ENCODE assay signal across 8 mouse cellular contexts in the genomic region with DNA sequence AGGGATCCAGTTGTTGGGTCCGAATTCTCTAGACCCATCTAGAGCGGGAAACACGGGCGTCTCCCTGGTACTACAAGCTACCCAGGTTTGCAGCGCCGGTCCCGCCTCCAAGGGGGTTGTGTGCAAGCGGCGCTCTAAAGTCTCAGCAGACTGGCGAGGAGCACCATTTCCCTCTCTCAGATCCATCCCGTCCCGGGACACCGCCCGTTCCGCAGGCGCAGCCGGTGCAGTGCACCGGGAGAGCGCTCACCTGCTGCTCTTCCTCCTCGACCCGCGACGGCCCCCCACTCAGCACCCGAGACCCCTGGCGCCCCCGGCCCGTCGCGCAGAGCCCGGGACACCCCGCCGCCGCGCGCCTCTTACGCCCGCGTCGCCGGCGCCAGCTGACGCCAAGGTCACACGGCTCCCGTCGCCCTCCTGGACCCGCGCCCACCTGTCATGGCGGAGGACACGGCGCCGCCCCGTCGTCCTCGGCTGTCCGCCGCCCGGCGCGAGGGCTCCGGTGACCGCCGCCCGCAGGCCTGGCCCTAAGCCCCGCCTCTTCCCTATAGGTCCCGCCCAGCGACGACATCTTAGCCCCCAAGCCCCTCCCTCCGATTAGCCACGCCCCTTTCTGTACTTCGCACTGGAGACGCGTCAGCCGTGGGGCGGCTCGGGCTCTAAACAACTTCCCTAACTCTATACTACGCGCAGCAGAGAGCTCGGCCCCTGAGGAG. TPM values are rescaled to one million over a fixed set of nuclear protein-coding genes. Genes with fewer than 3 reads are reported as not detected.
DNase-seq lines count a peak whose midpoint lies in the region; ATAC-seq and TF ChIP-seq lines count a peak whose summit lies in the region.

A gene (minus strand): TSS at position 534 of the 716 bp plus-strand sequence.

- H3K4me1 ChIP-seq in hindbrain, embryonic 10.5 days (replicated peaks) = peaks cover 49% of the 10 kb centered on the region
- peaks cover 15% of the 10 kb centered on the region; the same call in 1 of the 2 replicates for H3K4me1 ChIP-seq in lung, postnatal 0 days (ENCODE audit: insufficient read depth, low read depth, low read length)

- no peak for TF ChIP-seq EP300 in lung, postnatal 0 days (IDR thresholded peaks at IDR 0.05)

- peak within 1 kb of the TSS; percentile 85 for H3K4me3 ChIP-seq in hindbrain, embryonic 10.5 days
- peak within 1 kb of the TSS; percentile 86 for H3K4me3 ChIP-seq in lung, postnatal 0 days (ENCODE audit: low read depth, low read length)

- H3K27me3 ChIP-seq in hindbrain, embryonic 10.5 days (ENCODE audit: insufficient read depth, poor library complexity, severe bottlenecking) = peaks cover 50% of the 10 kb centered on the region
- H3K27me3 ChIP-seq in lung, postnatal 0 days (replicated peaks; ENCODE audit: insufficient read depth, low read length) = no peaks in the 10 kb centered on the region

- ATAC-seq in frontal cortex, adult (ENCODE audit: low TSS enrichment) = peak; percentile 82
- ATAC-seq in lung, postnatal 0 days = peak; percentile 96

- H3K36me3 ChIP-seq in hindbrain, embryonic 10.5 days = no peaks in the 10 kb centered on the region
- H3K36me3 ChIP-seq in lung, postnatal 0 days (ENCODE audit: insufficient read depth, low read length) = no peaks in the 10 kb centered on the region

- no peak for TF ChIP-seq CTCF in lung, postnatal 0 days (IDR thresholded peaks at IDR 0.05)

- H3K9ac ChIP-seq in lung, postnatal 0 days (replicated peaks; ENCODE audit: low read depth) = peak within 1 kb of the TSS; percentile 83

- H3K27ac ChIP-seq in hindbrain, embryonic 10.5 days = peak within 1 kb of the TSS; percentile 87
- peak within 1 kb of the TSS; percentile 89 for H3K27ac ChIP-seq in lung, postnatal 0 days (ENCODE audit: low read length)

- peak within 1 kb of the TSS; percentile 83 for H3K4me2 ChIP-seq in lung, postnatal 0 days (replicated peaks; ENCODE audit: low read depth, low read length)

- no peaks in the 10 kb centered on the region for H3K9me3 ChIP-seq in hindbrain, embryonic 10.5 days
- no peaks in the 10 kb centered on the region for H3K9me3 ChIP-seq in lung, postnatal 0 days (ENCODE audit: low read length)

- DNase-seq in MN1 (ENCODE audit: low spot score) = peak; percentile 92
- peak; percentile 92 for DNase-seq in cerebellum, adult 9-10 months
- DNase-seq in hindbrain, embryonic 10.5 days (ENCODE audit: low spot score) = peak; percentile 92
- peak; percentile 94 for DNase-seq in layer of hippocampus, adult 9-11 months
- peak; percentile 98 for DNase-seq in lung, postnatal 0 days (ENCODE audit: low spot score)
- DNase-seq in ovary, postnatal 14 days (ENCODE audit: low spot score) = peak; percentile 93
- DNase-seq in thymus, postnatal 14 days = peak; percentile 98

- WGBS in hindbrain, embryonic 10.5 days = under 1% methylated on average over 78 of the region's 78 CpGs
- WGBS in lung, postnatal 0 days = under 1% methylated on average over 74 of the region's 78 CpGs

RNA-seq across cellular contexts. Expression of the gene that starts here (rescaled TPM):
- 25.8 and 27.4 TPM in 2 replicates for polyA plus RNA-seq in hindbrain, embryonic 10.5 days (2016; fragmentation: Nextera tagmentation; extraction: Ambion mirVana)
- 90.4 and 112 TPM in 2 replicates for polyA plus RNA-seq in lung, postnatal 0 days (2015; fragmentation: Nextera tagmentation; extraction: Ambion mirVana)

Comparison
In these comparisons a context has a peak if more than half of its experiments do, and no peak if none do; other contexts are left out.
1. Peak in every context shown above with its lines: DNase-seq, ATAC-seq, H3K4me3 ChIP-seq and H3K27ac ChIP-seq.